Mouse (Mus musculus) hindbrain, postnatal 0 days (tissue): ENCODE results near the gene Tuba1a. TPM values are rescaled to one million over a fixed set of nuclear protein-coding genes. Genes with fewer than 3 reads are reported as not detected.

Experiments
- ATAC-seq: fragments of 200-750 bp; cut with Nextera tagmentation; 2 replicates; pipeline ENCODE4 v1.8.0; 2017; ENCODE audit warnings: mild to moderate bottlenecking, moderate TSS enrichment, moderate library complexity
- DNase-seq: peaks from one replicate; pipeline ENCODE4 v3.0.0-alpha.2; 2015; ENCODE audit warnings: low spot score
- H3K27ac ChIP-seq: fragments of 300-500 bp; sonication (generic); 2 replicates; pipeline ENCODE4 v1.5.1; 2014; ENCODE audit warnings: mild to moderate bottlenecking
- H3K27me3 ChIP-seq: fragments of 300-500 bp; sonication (generic); 2 replicates; pipeline ENCODE4 v1.6.1; 2014; ENCODE audit warnings: low read length, mixed read lengths; ENCODE audit not compliant: insufficient read depth
- H3K36me3 ChIP-seq: fragments of 300-500 bp; sonication (generic); 2 replicates; pipeline ENCODE4 v1.6.1; 2014; ENCODE audit warnings: low read length, mixed read lengths; ENCODE audit not compliant: insufficient read depth
- H3K4me1 ChIP-seq: fragments of 300-500 bp; sonication (generic); 2 replicates; pipeline ENCODE4 v1.6.1; 2014; ENCODE audit warnings: antibody characterized with exemption, low read length, mixed read lengths; ENCODE audit not compliant: insufficient read depth
- H3K4me2 ChIP-seq: fragments of 300-500 bp; sonication (generic); 2 replicates; pipeline ENCODE4 v1.6.1; 2014; ENCODE audit warnings: low read depth, mild to moderate bottlenecking, low read length, moderate library complexity, mixed read lengths
- H3K4me3 ChIP-seq: fragments of 300-500 bp; sonication (generic); 2 replicates; pipeline ENCODE4 v1.5.1; 2014; ENCODE audit warnings: low read length
- H3K9ac ChIP-seq: fragments of 300-500 bp; sonication (generic); replicated peaks from 2 replicates; pipeline ENCODE4 v1.6.1; 2014; ENCODE audit warnings: mild to moderate bottlenecking, low read length, moderate library complexity, mixed read lengths
- H3K9me3 ChIP-seq: fragments of 300-500 bp; sonication (generic); 2 replicates; pipeline ENCODE4 v1.6.1; 2016; ENCODE audit warnings: low read length, mixed read lengths
- CTCF ChIP-seq: IDR thresholded peaks from 2 replicates; pipeline ENCODE4 v1.5.1; 2016; ENCODE audit warnings: antibody characterized with exemption, control low read depth, low read depth
- WGBS: fragments of 180-500 bp; shearing (Covaris S2); extraction: QIAGEN DNeasy Blood & Tissue Kit; methylation state at CpG from one replicate; pipeline ENCODE4 v1.1.7; 2014; 5-methylcytosine and 5-hydroxymethylcytosine counted together
- polyA plus RNA-seq: library from polyadenylated mRNA; unstranded; fragments of >200 nt; fragmentation: Nextera tagmentation; extraction: Ambion mirVana; gene quantifications from 2 replicates; pipeline ENCODE4 v1.2.1, GENCODE M21; 2015
- total RNA-seq: library from RNA; depleted of rRNA; stranded (reverse); fragments of >200 nt; gene quantifications from 2 replicates; pipeline ENCODE4 v1.2.3, GENCODE M21; 2014

The Tuba1a gene
- total and polyA plus RNA-seq, 2 experiments from 2014 or later: 12,500 to 19,179 TPM

DNA sequence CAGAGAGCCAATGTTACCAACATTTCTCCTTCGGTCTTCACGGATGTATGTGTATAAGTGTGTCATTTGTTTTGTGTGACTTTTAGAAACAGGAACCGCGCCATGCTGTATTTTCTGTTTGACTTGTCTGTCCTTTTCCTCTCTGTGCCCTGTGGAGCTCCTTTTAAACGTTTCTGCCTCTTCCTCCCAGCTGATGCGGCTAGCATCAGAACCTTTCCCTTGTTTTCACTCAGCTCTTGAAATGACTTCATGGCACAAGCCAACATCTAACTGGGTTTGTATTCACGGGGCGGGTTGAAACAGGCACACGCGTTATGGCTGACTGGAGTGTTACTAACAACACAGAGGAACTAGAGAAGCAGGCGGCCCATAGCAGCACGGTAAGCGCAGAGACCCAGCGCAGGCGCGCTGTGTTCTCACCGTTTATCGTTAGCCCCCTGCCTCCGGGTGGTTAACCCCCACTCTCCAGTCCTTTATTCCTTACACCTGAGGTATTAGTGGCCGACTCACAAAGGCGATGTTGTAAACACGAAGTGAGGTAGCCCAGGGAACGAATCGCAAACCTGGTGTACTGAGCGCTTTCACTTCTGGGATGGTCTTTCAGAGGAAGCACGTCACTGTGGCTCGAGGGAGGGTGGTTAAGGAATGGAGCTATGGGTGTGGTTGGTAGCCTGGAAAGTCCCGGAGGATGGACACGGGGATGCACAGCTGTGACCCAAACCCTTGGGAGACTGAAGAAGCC, 31.9 kb upstream of the Tuba1a start:
- Histone ChIP-seq H3K4me2 (peak overlapping the region; percentile 81), H3K4me3 (peak overlapping the region; percentile 44), H3K4me1 (peaks cover 30% of the 10 kb centered on the region), H3K27ac (peak overlapping the region; percentile 99), H3K9ac (peak overlapping the region; percentile 81), H3K27me3 (no peaks in the 10 kb centered on the region), H3K36me3 (no peaks in the 10 kb centered on the region), H3K9me3 (no peaks in the 10 kb centered on the region)
- ATAC-seq: peak; percentile 73
- under 1% methylated on average over 29 of the region's 29 CpGs for WGBS
- TF ChIP-seq CTCF: no peak
- peak; percentile 84 for DNase-seq

DNA sequence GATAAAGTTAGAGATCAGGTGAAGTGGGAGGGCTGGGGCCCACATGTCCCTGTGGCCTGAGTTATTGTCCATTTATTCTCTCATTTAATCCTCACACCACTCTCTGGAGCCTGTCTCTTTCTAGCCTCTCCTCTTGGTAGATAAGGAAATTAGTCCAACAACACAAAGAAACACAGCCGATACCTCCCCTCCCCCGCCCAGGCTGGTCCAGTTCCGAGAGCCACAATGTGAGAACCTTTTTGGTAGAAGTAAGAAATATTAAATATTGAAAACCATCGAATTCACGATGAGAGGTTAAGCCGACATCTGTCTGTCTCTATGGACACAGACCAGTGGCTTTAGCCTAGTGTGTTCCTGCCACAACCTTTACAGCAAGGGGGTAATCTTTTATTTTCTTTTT, 31.2 kb upstream of the Tuba1a start:
- Histone ChIP-seq H3K27me3 (no peaks in the 10 kb centered on the region), H3K4me1 (peaks cover 24% of the 10 kb centered on the region), H3K9me3 (no peaks in the 10 kb centered on the region), H3K27ac (peak overlapping the region; percentile 99), H3K4me3 (peak overlapping the region; percentile 44), H3K9ac (peak overlapping the region; percentile 81), H3K36me3 (no peaks in the 10 kb centered on the region), H3K4me2 (peak overlapping the region; percentile 81)
- no peak for TF ChIP-seq CTCF
- no peak for DNase-seq
- ATAC-seq: no peak
- WGBS: 13% methylated on average over 6 of the region's 6 CpGs

GRCm38 (mm10) chr15:98983431-98984081, 30.1 kb upstream of the Tuba1a start:
- no peak for TF ChIP-seq CTCF
- DNase-seq: peak; percentile 92
- H3K4me1 ChIP-seq: peaks cover 22% of the 10 kb centered on the region

GRCm38 (mm10) chr15:98982100-98982499, 28.6 kb upstream of the Tuba1a start:
- peak overlapping the region; percentile 99 for H3K27ac ChIP-seq
- H3K36me3 ChIP-seq: no peaks in the 10 kb centered on the region
- no peak overlapping the region for H3K9ac ChIP-seq
- no peaks in the 10 kb centered on the region for H3K9me3 ChIP-seq
- H3K4me1 ChIP-seq: peaks cover 27% of the 10 kb centered on the region
- H3K4me2 ChIP-seq: no peak overlapping the region
- no peaks in the 10 kb centered on the region for H3K27me3 ChIP-seq
- DNase-seq: no peak
- no peak for TF ChIP-seq CTCF
- no peak for ATAC-seq
- 44% methylated on average over 6 of the region's 6 CpGs for WGBS
- no peak overlapping the region for H3K4me3 ChIP-seq

More at GRCm38 (mm10) chr15:98983431-98984081, 30.1 kb upstream of the Tuba1a start:
- Histone ChIP-seq H3K27ac (peak overlapping the region; percentile 99), H3K4me2 (peak overlapping the region; percentile 81), H3K9ac (peak overlapping the region; percentile 81), H3K9me3 (no peaks in the 10 kb centered on the region), H3K36me3 (no peaks in the 10 kb centered on the region), H3K27me3 (no peaks in the 10 kb centered on the region), H3K4me3 (peak overlapping the region; percentile 44)
- WGBS: 10% methylated on average over 16 of the region's 16 CpGs
- peak; percentile 87 for ATAC-seq

DNA sequence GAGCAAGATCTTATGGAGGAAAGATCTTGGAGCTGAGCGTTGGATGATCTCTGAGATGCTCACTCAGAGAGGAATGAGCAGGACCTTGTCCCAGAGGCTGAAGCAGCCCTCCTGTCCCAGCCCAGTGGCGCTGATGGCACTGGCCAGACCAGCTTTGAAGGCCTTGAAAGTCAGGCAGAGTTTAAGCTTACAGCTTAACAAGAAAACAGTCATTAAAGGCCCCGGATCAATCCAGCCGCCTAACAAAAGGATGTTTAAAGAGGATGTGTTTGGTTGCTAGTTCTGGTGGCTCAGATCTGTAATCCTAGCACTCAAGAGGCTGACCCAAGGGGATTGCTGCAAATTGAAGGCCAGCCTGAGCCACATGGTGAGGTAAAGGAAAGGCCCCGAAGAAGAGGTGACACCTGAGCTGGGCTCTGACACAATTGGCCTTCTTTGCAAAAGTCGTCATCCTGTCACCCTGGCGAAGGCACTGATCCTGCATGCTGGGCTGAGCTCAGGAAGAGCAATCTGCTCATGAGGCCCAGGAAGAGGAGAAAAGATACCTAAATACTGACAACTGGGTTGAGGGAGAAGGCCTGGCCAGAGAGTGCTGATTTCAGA, 26.6 kb upstream of the Tuba1a start:
- DNase-seq (no peak), ATAC-seq (no peak)
- H3K9me3 ChIP-seq: no peaks in the 10 kb centered on the region
- no peak overlapping the region for H3K9ac ChIP-seq
- H3K36me3 ChIP-seq: no peaks in the 10 kb centered on the region
- no peak overlapping the region for H3K4me2 ChIP-seq
- H3K4me1 ChIP-seq: peaks cover 34% of the 10 kb centered on the region
- no peak for TF ChIP-seq CTCF
- WGBS: 55% methylated on average over 7 of the region's 7 CpGs
- no peak overlapping the region for H3K4me3 ChIP-seq
- H3K27me3 ChIP-seq: no peaks in the 10 kb centered on the region
- H3K27ac ChIP-seq: peak overlapping the region; percentile 17; the same call in 1 of the 2 replicates

GRCm38 (mm10) chr15:98978409-98979172, 25.1 kb upstream of the Tuba1a start:
- peak; percentile 39 for DNase-seq
- peak overlapping the region; percentile 42; the same call in 1 of the 2 replicates for H3K9ac ChIP-seq
- H3K4me1 ChIP-seq: peaks cover 34% of the 10 kb centered on the region
- 22% methylated on average over 20 of the region's 20 CpGs for WGBS
- H3K27ac ChIP-seq: peak overlapping the region; percentile 92
- H3K9me3 ChIP-seq: no peaks in the 10 kb centered on the region
- TF ChIP-seq CTCF: no peak
- H3K36me3 ChIP-seq: no peaks in the 10 kb centered on the region
- H3K27me3 ChIP-seq: no peaks in the 10 kb centered on the region
- ATAC-seq: no peak
- peak overlapping the region; percentile 16; the same call in 1 of the 2 replicates for H3K4me3 ChIP-seq
- H3K4me2 ChIP-seq: peak overlapping the region; percentile 48
